Mouse (Mus musculus): ENCODE data around the gene Ctc1. TPM values are rescaled to one million over a fixed set of nuclear protein-coding genes. Genes with fewer than 3 reads are reported as not detected.

Gene Ctc1
- polyA plus RNA-seq, 1 experiment from 2014 or later = 63.6 TPM

- under 1% methylated on average over 13 of the region's 13 CpGs for WGBS
- ATAC-seq (ENCODE audit: insufficient read depth) (no peak), DNase-seq (peak; percentile 46)
- Histone ChIP-seq H3K4me2 (peak overlapping the region; percentile 89), H3K27me3 (ENCODE audit: insufficient read depth, low read length) (no peaks in the 10 kb centered on the region), H3K9ac (peak overlapping the region; percentile 81), H3K36me3 (ENCODE audit: insufficient read depth) (no peaks in the 10 kb centered on the region), H3K4me3 (ENCODE audit: low read depth, low read length) (peak overlapping the region; percentile 70), H3K4me1 (ENCODE audit: insufficient read depth) (peaks cover 12% of the 10 kb centered on the region), H3K9me3 (ENCODE audit: low read depth, low read length) (no peaks in the 10 kb centered on the region), H3K27ac (ENCODE audit: low read depth) (peak overlapping the region; percentile 95)
- no peak for TF ChIP-seq CTCF (IDR thresholded peaks at IDR 0.05; ENCODE audit: low read depth)
These were observed 54.4 kb downstream of the Ctc1 start for GRCm38 (mm10) chr11:69070093-69070492.

- under 1% methylated on average over 47 of the region's 47 CpGs for WGBS
- Histone ChIP-seq H3K9ac (peak within 1 kb of the TSS; percentile 81), H3K4me1 (ENCODE audit: insufficient read depth) (peaks cover 12% of the 10 kb centered on the region), H3K27me3 (ENCODE audit: insufficient read depth, low read length) (no peaks in the 10 kb centered on the region), H3K27ac (ENCODE audit: low read depth) (peak within 1 kb of the TSS; percentile 95), H3K36me3 (ENCODE audit: insufficient read depth) (no peaks in the 10 kb centered on the region), H3K4me3 (ENCODE audit: low read depth, low read length) (peak within 1 kb of the TSS; percentile 70), H3K9me3 (ENCODE audit: low read depth, low read length) (no peaks in the 10 kb centered on the region), H3K4me2 (peak within 1 kb of the TSS; percentile 89)
- TF ChIP-seq CTCF (IDR thresholded peaks at IDR 0.05; ENCODE audit: low read depth) = no peak; the same call in 1 of the 2 replicates
- DNase-seq (peak; percentile 99), ATAC-seq (ENCODE audit: insufficient read depth) (peak; percentile 90)
These were observed 55.0 kb downstream of the Ctc1 start, which contains the start of gene Tmem107 for GRCm38 (mm10) chr11:69070590-69071222. Tmem107 (plus strand) TSS chr11:69070806.

- H3K9me3 ChIP-seq (ENCODE audit: low read depth, low read length) = no peaks in the 10 kb centered on the region
- H3K27ac ChIP-seq (ENCODE audit: low read depth) = peak overlapping the region; percentile 95
- peak overlapping the region; percentile 89 for H3K4me2 ChIP-seq
- no peaks in the 10 kb centered on the region for H3K27me3 ChIP-seq (ENCODE audit: insufficient read depth, low read length)
- DNase-seq (no peak), ATAC-seq (ENCODE audit: insufficient read depth) (no peak)
- no peak for TF ChIP-seq CTCF (IDR thresholded peaks at IDR 0.05; ENCODE audit: low read depth)
- 22% methylated on average over 9 of the region's 9 CpGs for WGBS
- peak overlapping the region; percentile 70 for H3K4me3 ChIP-seq (ENCODE audit: low read depth, low read length)
- H3K36me3 ChIP-seq (ENCODE audit: insufficient read depth) = no peaks in the 10 kb centered on the region
- H3K4me1 ChIP-seq (ENCODE audit: insufficient read depth) = peaks cover 12% of the 10 kb centered on the region
- H3K9ac ChIP-seq = peak overlapping the region; percentile 81
These were observed 55.6 kb downstream of the Ctc1 start for GRCm38 (mm10) chr11:69071262-69071661.

- H3K36me3 ChIP-seq (ENCODE audit: insufficient read depth) = no peaks in the 10 kb centered on the region
- H3K4me3 ChIP-seq (ENCODE audit: low read depth, low read length) = no peak overlapping the region
- ATAC-seq (ENCODE audit: insufficient read depth) = no peak
- H3K4me1 ChIP-seq (ENCODE audit: insufficient read depth) = peaks cover 7% of the 10 kb centered on the region; the same call in 1 of the 2 replicates
- no peak overlapping the region for H3K9ac ChIP-seq
- no peaks in the 10 kb centered on the region for H3K9me3 ChIP-seq (ENCODE audit: low read depth, low read length)
- H3K27ac ChIP-seq (ENCODE audit: low read depth) = peak overlapping the region; percentile 96; the same call in 1 of the 2 replicates
- peak overlapping the region; percentile 89 for H3K4me2 ChIP-seq
- WGBS = 81% methylated on average over 11 of the region's 11 CpGs
- no peak for DNase-seq
- TF ChIP-seq CTCF (IDR thresholded peaks at IDR 0.05; ENCODE audit: low read depth) = no peak
- H3K27me3 ChIP-seq (ENCODE audit: insufficient read depth, low read length) = no peaks in the 10 kb centered on the region
These were observed 56.5 kb downstream of the Ctc1 start for GRCm38 (mm10) chr11:69072234-69072633.

- H3K9ac ChIP-seq = peak overlapping the region; percentile 62
- H3K4me3 ChIP-seq (ENCODE audit: low read depth, low read length) = peak overlapping the region; percentile 31
- TF ChIP-seq CTCF (IDR thresholded peaks at IDR 0.05; ENCODE audit: low read depth) = no peak
- no peaks in the 10 kb centered on the region for H3K9me3 ChIP-seq (ENCODE audit: low read depth, low read length)
- DNase-seq (no peak), ATAC-seq (ENCODE audit: insufficient read depth) (no peak)
- no peaks in the 10 kb centered on the region for H3K36me3 ChIP-seq (ENCODE audit: insufficient read depth)
- 9% methylated on average over 9 of the region's 9 CpGs for WGBS
- H3K27me3 ChIP-seq (ENCODE audit: insufficient read depth, low read length) = no peaks in the 10 kb centered on the region
- peak overlapping the region; percentile 89 for H3K4me2 ChIP-seq
- H3K4me1 ChIP-seq (ENCODE audit: insufficient read depth) = peaks cover 7% of the 10 kb centered on the region; the same call in 1 of the 2 replicates
- H3K27ac ChIP-seq (ENCODE audit: low read depth) = peak overlapping the region; percentile 96
These were observed 57.0 kb downstream of the Ctc1 start for GRCm38 (mm10) chr11:69072666-69073064.

- 0% methylated on average over 14 of the region's 14 CpGs for WGBS
- ATAC-seq (ENCODE audit: insufficient read depth) = peak; percentile 73
- Histone ChIP-seq H3K9me3 (ENCODE audit: low read depth, low read length) (no peaks in the 10 kb centered on the region), H3K27me3 (ENCODE audit: insufficient read depth, low read length) (no peaks in the 10 kb centered on the region), H3K27ac (ENCODE audit: low read depth) (peak overlapping the region; percentile 96), H3K4me2 (peak overlapping the region; percentile 89), H3K4me1 (ENCODE audit: insufficient read depth) (peaks cover 7% of the 10 kb centered on the region; the same call in 1 of the 2 replicates), H3K4me3 (ENCODE audit: low read depth, low read length) (peak overlapping the region; percentile 31), H3K9ac (peak overlapping the region; percentile 62), H3K36me3 (ENCODE audit: insufficient read depth) (no peaks in the 10 kb centered on the region)
- peak; percentile 97 for DNase-seq
- TF ChIP-seq CTCF (IDR thresholded peaks at IDR 0.05; ENCODE audit: low read depth) = 0 out of 2 replicates have a peak, but pooled peaks have one; percentile 19
These were observed 57.6 kb downstream of the Ctc1 start for GRCm38 (mm10) chr11:69073065-69073888.
